Mouse (Mus musculus) forebrain, postnatal 0 days (tissue): ENCODE measurements around the gene Tubgcp4. TPM values are rescaled to one million over a fixed set of nuclear protein-coding genes. Genes with fewer than 3 reads are reported as not detected.

Experiments used
- ATAC-seq: fragments of 200-750 bp; cut with Nextera tagmentation; 2 replicates; pipeline ENCODE4 v1.8.0; 2017; ENCODE audit warnings: mild to moderate bottlenecking, moderate library complexity
- DNase-seq: peaks from one replicate; pipeline ENCODE4 v3.0.0-alpha.2; 2015
- H3K27ac ChIP-seq: fragments of 300-500 bp; sonication (generic); 2 replicates; pipeline ENCODE4 v1.5.1; 2014; ENCODE audit warnings: low read depth, mild to moderate bottlenecking, antibody characterized with exemption, low read length, moderate library complexity, mixed read lengths
- H3K27me3 ChIP-seq: fragments of 300-500 bp; sonication (generic); 2 replicates; pipeline ENCODE4 v1.6.1; 2014; ENCODE audit warnings: mild to moderate bottlenecking, low read length, mixed read lengths; ENCODE audit not compliant: insufficient read depth
- H3K36me3 ChIP-seq: fragments of 300-500 bp; sonication (generic); 2 replicates; pipeline ENCODE4 v1.6.1; 2014; ENCODE audit warnings: mild to moderate bottlenecking, moderate library complexity; ENCODE audit not compliant: insufficient read depth
- H3K4me1 ChIP-seq: fragments of 300-500 bp; sonication (generic); 2 replicates; pipeline ENCODE4 v1.6.1; 2014; ENCODE audit warnings: antibody characterized with exemption; ENCODE audit not compliant: insufficient read depth
- H3K4me2 ChIP-seq: fragments of 300-500 bp; sonication (generic); 2 replicates; pipeline ENCODE4 v1.6.1; 2014; ENCODE audit warnings: low read depth, mild to moderate bottlenecking, moderate library complexity
- H3K4me3 ChIP-seq: fragments of 300-500 bp; sonication (generic); 2 replicates; pipeline ENCODE4 v1.5.1; 2014; ENCODE audit warnings: low read depth, low read length, mixed read lengths
- H3K9ac ChIP-seq: fragments of 300-500 bp; sonication (generic); 2 replicates; pipeline ENCODE4 v1.6.1; 2014; ENCODE audit warnings: mild to moderate bottlenecking
- H3K9me3 ChIP-seq: fragments of 300-500 bp; sonication (generic); 2 replicates; pipeline ENCODE4 v1.6.1; 2016; ENCODE audit warnings: low read length
- CTCF ChIP-seq: sonication (generic); IDR thresholded peaks from 2 replicates; pipeline ENCODE4 v1.5.1; 2016; ENCODE audit warnings: antibody characterized with exemption, control low read depth, low read depth
- WGBS: fragments of 180-500 bp; shearing (Covaris S2); extraction: QIAGEN DNeasy Blood & Tissue Kit; methylation state at CpG from one replicate; pipeline ENCODE4 v1.1.7; 2014; 5-methylcytosine and 5-hydroxymethylcytosine counted together
- polyA plus RNA-seq: library from polyadenylated mRNA; unstranded; fragments of >200 nt; fragmentation: Nextera tagmentation; extraction: Ambion mirVana; gene quantifications from 2 replicates; pipeline ENCODE4 v1.2.1, GENCODE M21; 2015
- total RNA-seq: library from RNA; depleted of rRNA; stranded (reverse); fragments of >200 nt; gene quantifications from 2 replicates; pipeline ENCODE4 v1.2.3, GENCODE M21; 2014

Gene Tubgcp4
- total and polyA plus RNA-seq, 2 experiments from 2014 or later = 18.5 to 29.7 TPM

- peak within 1 kb of the TSS; percentile 68 for H3K4me3 ChIP-seq
- peak; percentile 97 for DNase-seq
- WGBS = 2% methylated on average over 87 of the region's 87 CpGs
- H3K9ac ChIP-seq = peak within 1 kb of the TSS; percentile 81
- H3K4me2 ChIP-seq = peak within 1 kb of the TSS; percentile 61
- H3K4me1 ChIP-seq = peaks cover 25% of the 10 kb centered on the region
- H3K9me3 ChIP-seq = no peaks in the 10 kb centered on the region
- H3K36me3 ChIP-seq = peaks cover 6% of the 10 kb centered on the region; the same call in 1 of the 2 replicates
- H3K27me3 ChIP-seq = no peaks in the 10 kb centered on the region
- TF ChIP-seq CTCF = no peak
- ATAC-seq = peak; percentile 96
- H3K27ac ChIP-seq = peak within 1 kb of the TSS; percentile 98
These were observed 30.2 kb upstream of the Tubgcp4 start, which contains the start of the genes Adal and Lcmt2 for GRCm38 (mm10) chr2:121140018-121140882. Gene Adal, plus strand, starts transcription at chr2:121140428. Gene Lcmt2, minus strand, starts transcription at chr2:121140653.

GRCm38 (mm10) chr2:121141216-121142035, 29.0 kb upstream of the Tubgcp4 start:
- Histone ChIP-seq H3K4me1 (peaks cover 25% of the 10 kb centered on the region), H3K27me3 (no peaks in the 10 kb centered on the region), H3K4me2 (peak overlapping the region; percentile 61), H3K27ac (peak overlapping the region; percentile 98), H3K36me3 (peaks cover 14% of the 10 kb centered on the region; the same call in 1 of the 2 replicates), H3K4me3 (peak overlapping the region; percentile 68), H3K9me3 (no peaks in the 10 kb centered on the region), H3K9ac (peak overlapping the region; percentile 81)
- ATAC-seq = no peak
- no peak for DNase-seq
- 59% methylated on average over 16 of the region's 16 CpGs for WGBS
- TF ChIP-seq CTCF = no peak

GRCm38 (mm10) chr2:121142415-121142814, 28.0 kb upstream of the Tubgcp4 start:
- no peak overlapping the region for H3K4me2 ChIP-seq
- no peaks in the 10 kb centered on the region for H3K9me3 ChIP-seq
- H3K36me3 ChIP-seq = peaks cover 21% of the 10 kb centered on the region; the same call in 1 of the 2 replicates
- ATAC-seq (no peak), DNase-seq (no peak)
- WGBS = 56% methylated on average over 2 of the region's 2 CpGs
- H3K9ac ChIP-seq = no peak overlapping the region
- peaks cover 25% of the 10 kb centered on the region for H3K4me1 ChIP-seq
- no peak overlapping the region for H3K27ac ChIP-seq
- TF ChIP-seq CTCF = no peak
- no peaks in the 10 kb centered on the region for H3K27me3 ChIP-seq
- H3K4me3 ChIP-seq = no peak overlapping the region

GRCm38 (mm10) chr2:121149679-121150078, 20.8 kb upstream of the Tubgcp4 start:
- no peak overlapping the region for H3K4me2 ChIP-seq
- no peak for ATAC-seq

GRCm38 (mm10) chr2:121153100-121153499, 17.4 kb upstream of the Tubgcp4 start:
- Histone ChIP-seq H3K4me3 (no peak overlapping the region), H3K9me3 (no peaks in the 10 kb centered on the region), H3K27ac (no peak overlapping the region), H3K9ac (no peak overlapping the region), H3K4me1 (no peaks in the 10 kb centered on the region), H3K4me2 (no peak overlapping the region), H3K27me3 (no peaks in the 10 kb centered on the region), H3K36me3 (peaks cover 32% of the 10 kb centered on the region)
- WGBS = 90% methylated on average over 3 of the region's 3 CpGs
- TF ChIP-seq CTCF = no peak; the same call in 1 of the 2 replicates
- ATAC-seq = no peak
- DNase-seq = no peak

More at GRCm38 (mm10) chr2:121149679-121150078, 20.8 kb upstream of the Tubgcp4 start:
- no peak overlapping the region for H3K9ac ChIP-seq
- H3K27me3 ChIP-seq = no peaks in the 10 kb centered on the region
- no peaks in the 10 kb centered on the region for H3K4me1 ChIP-seq
- no peaks in the 10 kb centered on the region for H3K9me3 ChIP-seq
- WGBS = 88% methylated on average over 5 of the region's 5 CpGs
- no peak overlapping the region for H3K27ac ChIP-seq
- peaks cover 33% of the 10 kb centered on the region for H3K36me3 ChIP-seq
- TF ChIP-seq CTCF = no peak
- no peak overlapping the region for H3K4me3 ChIP-seq
- no peak for DNase-seq

GRCm38 (mm10) chr2:121169173-121169572, 1.3 kb upstream of the Tubgcp4 start:
- DNase-seq (no peak), ATAC-seq (no peak)
- H3K27ac ChIP-seq = no peak overlapping the region
- H3K36me3 ChIP-seq = peaks cover 14% of the 10 kb centered on the region; the same call in 1 of the 2 replicates
- H3K4me3 ChIP-seq = peak overlapping the region; percentile 89; the same call in 1 of the 2 replicates
- H3K27me3 ChIP-seq = no peaks in the 10 kb centered on the region
- peaks cover 13% of the 10 kb centered on the region for H3K4me1 ChIP-seq
- H3K4me2 ChIP-seq = peak overlapping the region; percentile 71
- no peaks in the 10 kb centered on the region for H3K9me3 ChIP-seq
- no peak for TF ChIP-seq CTCF
- 62% methylated on average over 4 of the region's 4 CpGs for WGBS
- 0 out of 2 replicates have a peak overlapping the region, but pooled peaks have one; percentile 25 for H3K9ac ChIP-seq
